Mouse (Mus musculus) ES-E14 (cell line): ENCODE measurements around the gene Gstm1.

Experiments
- CHD2 ChIP-seq: IDR thresholded peaks from 2 replicates; pipeline ENCODE4 v1.6.1; 2014; ENCODE audit warnings: mild to moderate bottlenecking, low read depth, low read length, inconsistent platforms
- MAFK ChIP-seq: IDR thresholded peaks from 2 replicates; pipeline ENCODE4 v1.6.1; 2014; ENCODE audit warnings: mild to moderate bottlenecking, low read depth, low read length, inconsistent platforms; ENCODE audit not compliant: insufficient read depth
- ZC3H11A ChIP-seq: IDR thresholded peaks from 2 replicates; pipeline ENCODE4 v1.6.1; 2012; ENCODE audit warnings: low read depth, mild to moderate bottlenecking, inconsistent platforms, low read length, borderline replicate concordance
- ZNF384 ChIP-seq: IDR thresholded peaks from 2 replicates; pipeline ENCODE4 v1.6.1; 2012; ENCODE audit warnings: low read depth, low read length, inconsistent platforms

DNA sequence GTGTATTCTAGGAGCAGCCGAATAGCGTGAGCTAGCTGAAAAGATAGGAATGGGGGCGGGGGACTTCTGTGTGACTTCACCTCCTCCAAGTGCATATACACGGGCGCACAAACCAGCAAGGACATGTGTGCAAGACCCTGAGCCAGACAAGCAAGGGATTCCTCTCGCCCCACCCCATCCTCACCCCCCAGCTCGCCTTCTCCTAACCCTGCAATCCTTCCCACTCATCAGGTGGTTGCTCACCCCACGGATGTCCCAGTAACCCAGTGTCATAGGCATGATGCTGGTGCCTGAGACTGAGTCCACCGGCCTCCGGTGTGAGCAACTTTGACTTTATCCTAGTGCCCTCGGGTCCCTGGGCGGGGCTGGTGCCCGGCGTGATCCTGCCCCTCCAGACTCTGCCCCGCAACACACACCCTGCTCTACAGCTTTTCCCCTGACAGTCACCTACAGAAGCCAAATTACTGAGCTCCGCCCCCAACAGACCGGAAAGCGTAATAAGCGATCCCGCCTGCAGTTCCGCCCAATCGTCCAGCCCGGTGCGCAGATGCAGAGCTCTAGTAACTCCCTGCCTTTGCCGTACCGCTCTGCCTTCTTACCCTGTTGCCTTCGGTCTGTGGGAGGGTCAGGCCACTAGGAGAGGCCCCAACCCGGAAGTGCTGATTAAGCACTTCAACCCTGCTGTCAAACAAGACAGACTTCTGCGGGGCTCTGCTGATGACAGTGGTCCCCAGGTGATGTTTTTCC lies 26.8 kb upstream of the Gstm1 start, which contains the start of gene Gstm4:
- TF ChIP-seq MAFK (peak; percentile 97), ZC3H11A (no peak), ZNF384 (no peak), CHD2 (no peak)
